Mouse (Mus musculus) MEL (cell line): ENCODE data around the gene Polr2l. TPM values are rescaled to one million over a fixed set of nuclear protein-coding genes. Genes with fewer than 3 reads are reported as not detected.

Source experiments
- DNase-seq: peaks from one replicate; pipeline ENCODE4 v3.0.0; 2011; ENCODE audit warnings: low read depth, low spot score
- H3K27ac ChIP-seq: 2 replicates; pipeline ENCODE4 v1.5.1; 2012; ENCODE audit warnings: low read depth, mild to moderate bottlenecking, control low read depth, low read length, moderate library complexity; ENCODE audit not compliant: control insufficient read depth
- H3K27me3 ChIP-seq, 2 experiments: fragments of 150-350 bp in 1 of 2; sonication (generic) in 1 of 2; 2 replicates each; pipeline ENCODE4 v1.6.1; 2012; ENCODE audit warnings: low read length in 2 of 2, mild to moderate bottlenecking in 2 of 2, improper control_type of control experiment in 1 of 2, moderate library complexity in 1 of 2; ENCODE audit not compliant: insufficient read depth in 2 of 2, control insufficient read depth in 1 of 2
- H3K36me3 ChIP-seq, 2 experiments: 2 replicates each; pipeline ENCODE4 v1.6.1; 2012 to 2014; ENCODE audit warnings: low read length in 2 of 2, improper control_type of control experiment in 1 of 2, inconsistent platforms in 1 of 2, mild to moderate bottlenecking in 1 of 2; ENCODE audit not compliant: insufficient read depth in 2 of 2, control insufficient read depth in 1 of 2
- H3K4me1 ChIP-seq, 2 experiments: fragments of 150-350 bp in 1 of 2; sonication (generic) in 1 of 2; 2 replicates each; pipeline ENCODE4 v1.6.1; 2012; ENCODE audit warnings: low read length in 2 of 2, improper control_type of control experiment in 1 of 2, mild to moderate bottlenecking in 1 of 2; ENCODE audit not compliant: insufficient read depth in 2 of 2, control insufficient read depth in 1 of 2
- H3K4me3 ChIP-seq, 2 experiments: fragments of 150-350 bp in 1 of 2; sonication (generic) in 1 of 2; 2 replicates each; pipeline ENCODE4 v1.5.1; 2012; ENCODE audit warnings: low read depth in 2 of 2, low read length in 2 of 2, mild to moderate bottlenecking in 2 of 2, moderate library complexity in 2 of 2, control low read depth in 1 of 2, improper control_type of control experiment in 1 of 2; ENCODE audit not compliant: control insufficient read depth in 1 of 2, insufficient read depth in 1 of 2
- H3K79me2 ChIP-seq: 2 replicates; pipeline ENCODE4 v1.6.1; 2012; ENCODE audit warnings: mild to moderate bottlenecking, low read length, moderate library complexity; ENCODE audit not compliant: control insufficient read depth, poor library complexity, insufficient read depth
- H3K9ac ChIP-seq: 2 replicates; pipeline ENCODE4 v1.6.1; 2012; ENCODE audit warnings: low read depth, mild to moderate bottlenecking, control low read depth, low read length, moderate library complexity; ENCODE audit not compliant: control insufficient read depth, poor library complexity, severe bottlenecking
- H3K9me3 ChIP-seq: fragments of 150-350 bp; sonication (generic); replicated peaks from 2 replicates; pipeline ENCODE4 v1.6.1; 2012; ENCODE audit warnings: mild to moderate bottlenecking, low read length, improper control_type of control experiment, moderate library complexity; ENCODE audit not compliant: insufficient read depth
- BHLHE40 ChIP-seq: IDR thresholded peaks from 2 replicates; pipeline ENCODE4 v1.6.1; 2012; ENCODE audit warnings: low read depth, mild to moderate bottlenecking, inconsistent platforms, low read length, improper control_type of control experiment, borderline replicate concordance
- CTCF ChIP-seq, 3 experiments: IDR thresholded peaks in 2 of 3; conservative IDR thresholded peaks in 1 of 3; 2 replicates each; pipeline ENCODE4 v1.5.1; 2011 to 2012; ENCODE audit warnings: low read length in 3 of 3, low read depth in 2 of 3, mild to moderate bottlenecking in 2 of 3, improper control_type of control experiment in 1 of 3, inconsistent platforms in 1 of 3, mixed read lengths in 1 of 3, moderate library complexity in 1 of 3; ENCODE audit not compliant: control insufficient read depth in 1 of 3, insufficient read depth in 1 of 3, poor library complexity in 1 of 3, severe bottlenecking in 1 of 3
- ELF1 ChIP-seq: IDR thresholded peaks from 2 replicates; pipeline ENCODE4 v1.6.1; 2014; ENCODE audit warnings: low read depth, mild to moderate bottlenecking, inconsistent platforms, low read length, improper control_type of control experiment, moderate library complexity
- ETS1 ChIP-seq: IDR thresholded peaks from 2 replicates; pipeline ENCODE4 v1.6.1; 2012; ENCODE audit warnings: low read depth, mild to moderate bottlenecking, inconsistent platforms, low read length, improper control_type of control experiment, moderate library complexity
- HCFC1 ChIP-seq: IDR thresholded peaks from 2 replicates; pipeline ENCODE4 v1.6.1; 2012; ENCODE audit warnings: low read depth, mild to moderate bottlenecking, inconsistent platforms, low read length, improper control_type of control experiment, moderate library complexity
- MAZ ChIP-seq: IDR thresholded peaks from 2 replicates; pipeline ENCODE4 v1.6.1; 2012; ENCODE audit warnings: low read depth, mild to moderate bottlenecking, inconsistent platforms, low read length, improper control_type of control experiment
- MEF2A ChIP-seq: IDR thresholded peaks from 2 replicates; pipeline ENCODE4 v1.6.1; 2014; ENCODE audit warnings: low read depth, mild to moderate bottlenecking, inconsistent platforms, low read length, improper control_type of control experiment; ENCODE audit not compliant: poor library complexity, insufficient replicate concordance, severe bottlenecking; ENCODE audit errors: extremely low read depth
- NELFE ChIP-seq: IDR thresholded peaks from 2 replicates; pipeline ENCODE4 v1.6.1; 2011; ENCODE audit warnings: low read depth, low read length, improper control_type of control experiment
- USF1 ChIP-seq: IDR thresholded peaks from 2 replicates; pipeline ENCODE4 v1.6.1; 2014; ENCODE audit warnings: low read depth, mild to moderate bottlenecking, inconsistent platforms, low read length, improper control_type of control experiment, moderate library complexity
- polyA plus RNA-seq, 2 experiments: library from polyadenylated mRNA; stranded (reverse) in 1 of 2; unstranded in 1 of 2; fragments of >175 nt in 1 of 2; fragments of >200 nt in 1 of 2; gene quantifications; 2 replicates each; pipeline versions ENCODE4 v1.2.1 to v1.2.4; 2012; ENCODE audit warnings: low replicate concordance in 2 of 2, low read depth in 1 of 2; ENCODE audit not compliant: insufficient read length in 2 of 2, insufficient read depth in 1 of 2, missing spikeins in 1 of 2
- total RNA-seq: library from RNA; depleted of rRNA; stranded (reverse); fragments of 300-350 nt; gene quantifications from 2 replicates; pipeline ENCODE4 v1.2.3, GENCODE M21; 2012

The Polr2l gene
- total and polyA plus RNA-seq, 3 experiments: 82.4 to 114 TPM; not detected in 1

- Histone ChIP-seq H3K27me3 (no peaks in the 10 kb centered on the region), H3K9me3 (no peaks in the 10 kb centered on the region), H3K27ac (no peak overlapping the region), H3K4me1 (no peaks in the 10 kb centered on the region), H3K36me3 (no peaks in the 10 kb centered on the region), H3K9ac (no peak overlapping the region), H3K4me3 (no peak overlapping the region), H3K79me2 (no peaks in the 10 kb centered on the region)
- no peak for DNase-seq
- TF ChIP-seq CTCF (IDR thresholded peaks at IDR 0.05 in 2 of 3, conservative IDR thresholded peaks at IDR 0.05 in 1 of 3; ENCODE audit: control insufficient read depth in 1 of 3, insufficient read depth in 1 of 3, low read depth in 2 of 3, low read length in 3 of 3, poor library complexity in 1 of 3, severe bottlenecking in 1 of 3): no peak
- TF ChIP-seq BHLHE40: no peak
- TF ChIP-seq ETS1: no peak
Observed at GRCm38 (mm10) chr7:141517638-141518037, 42.7 kb upstream of the Polr2l start.

DNA sequence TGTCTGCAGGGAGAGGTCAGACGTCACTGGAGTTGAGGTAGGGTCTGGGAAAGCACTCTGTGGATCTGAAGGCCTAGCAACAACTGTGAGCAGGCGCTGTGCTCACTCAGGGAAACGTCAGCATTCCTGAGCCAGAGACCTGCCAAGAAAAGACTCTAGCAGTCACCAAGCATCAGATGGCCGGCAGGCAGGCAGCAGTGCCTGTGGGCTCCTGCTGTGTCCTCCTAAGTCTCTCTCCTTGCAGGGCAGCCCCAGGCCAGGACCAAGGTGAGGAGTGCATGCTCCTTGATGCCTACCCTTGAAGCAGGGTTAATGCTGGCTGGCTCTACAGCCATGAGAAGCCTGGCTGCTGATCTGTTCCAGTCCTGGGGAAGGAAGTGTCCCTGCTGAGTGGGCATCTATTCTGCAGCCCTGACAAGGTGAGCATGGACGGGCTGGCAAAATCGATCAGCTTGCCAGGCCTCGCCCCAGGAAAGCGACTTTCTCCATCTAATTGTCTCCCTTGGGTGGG, 35.8 kb upstream of the Polr2l start:
- DNase-seq: no peak
- no peaks in the 10 kb centered on the region for H3K27me3 ChIP-seq
- H3K4me3 ChIP-seq: no peak overlapping the region
- H3K27ac ChIP-seq: no peak overlapping the region
- H3K4me1 ChIP-seq: no peaks in the 10 kb centered on the region
- TF ChIP-seq BHLHE40: no peak
- no peak for TF ChIP-seq MEF2A
- TF ChIP-seq HCFC1: no peak
- TF ChIP-seq MAZ: no peak
- TF ChIP-seq ETS1: no peak
- TF ChIP-seq NELFE: no peak
- TF ChIP-seq USF1: no peak
- H3K9ac ChIP-seq: no peak overlapping the region
- H3K36me3 ChIP-seq: no peaks in the 10 kb centered on the region
- H3K79me2 ChIP-seq: no peaks in the 10 kb centered on the region
- H3K9me3 ChIP-seq: no peaks in the 10 kb centered on the region

DNA sequence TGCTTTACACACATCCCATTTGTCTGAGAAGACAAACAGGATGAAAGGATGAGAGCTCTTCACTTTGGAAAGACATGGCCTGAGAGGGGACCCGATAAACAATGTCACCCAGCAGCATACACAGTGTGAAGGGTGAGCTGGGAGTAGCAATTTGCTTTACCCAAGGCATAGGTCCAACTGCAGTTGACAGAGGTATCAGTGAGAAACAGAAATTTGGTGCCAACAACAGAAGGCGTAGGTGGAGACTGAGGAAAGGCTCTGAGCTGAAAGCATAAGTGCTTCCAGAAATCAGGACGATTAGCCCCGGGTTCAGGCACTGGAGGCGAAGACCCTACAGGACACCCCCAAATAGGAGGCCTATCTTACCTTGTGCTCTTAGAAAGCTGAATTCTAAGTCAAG, 35.3 kb upstream of the Polr2l start:
- H3K9me3 ChIP-seq: no peaks in the 10 kb centered on the region
- no peaks in the 10 kb centered on the region for H3K27me3 ChIP-seq
- no peaks in the 10 kb centered on the region for H3K4me1 ChIP-seq
- no peak for DNase-seq
- no peak for TF ChIP-seq ELF1
- no peak overlapping the region for H3K27ac ChIP-seq
- no peak overlapping the region for H3K4me3 ChIP-seq
- H3K79me2 ChIP-seq: no peaks in the 10 kb centered on the region
- no peak overlapping the region for H3K9ac ChIP-seq
- no peaks in the 10 kb centered on the region for H3K36me3 ChIP-seq
